Mouse (Mus musculus): Measurements from ENCODE around the gene H2-D1.

GRCm38 (mm10) chr17:35263523-35263883 lies 973 bp downstream of the H2-D1 start:
- TF ChIP-seq CTCF (IDR thresholded peaks at IDR 0.05; ENCODE audit: insufficient read depth, low read depth, low read length), result no peak
- no peak for TF ChIP-seq POLR2A (IDR thresholded peaks at IDR 0.05; ENCODE audit: insufficient read depth, low read depth, low read length)
